Mouse (Mus musculus): ENCODE data around the gene Tprkb.
"Not testable (repeated sequence)": the region's sequence is repeated elsewhere in the genome, so short reads cannot be mapped to it uniquely, and the experiment has no call there.

DNA sequence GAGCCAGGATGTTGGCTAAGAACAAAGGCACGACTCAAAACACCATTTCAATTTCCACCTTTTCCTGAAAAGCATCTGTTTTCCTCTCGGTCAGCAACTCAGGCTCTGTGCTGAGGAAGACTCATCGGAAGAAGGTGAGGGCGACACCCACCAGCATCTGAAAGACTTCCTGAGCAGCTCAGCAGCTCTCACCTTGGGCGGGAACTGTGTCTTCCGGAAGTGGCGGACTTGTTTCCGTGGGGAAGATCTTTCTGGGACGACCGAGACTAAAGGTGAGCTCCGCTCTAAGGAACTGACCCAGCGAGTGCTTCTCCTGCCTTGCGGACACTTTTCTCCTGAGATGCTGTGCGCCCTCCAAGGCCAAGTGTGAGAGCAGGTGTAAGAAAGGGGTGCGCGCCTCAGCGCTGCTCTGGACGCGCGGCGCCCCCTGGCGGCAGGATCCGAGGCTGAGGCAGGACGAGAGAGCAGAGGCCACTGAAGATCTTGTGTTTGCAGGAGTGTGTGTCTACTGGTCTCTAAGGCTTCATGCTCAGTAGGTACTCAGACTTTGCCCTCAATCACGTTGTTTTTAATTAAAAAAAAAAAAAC, 16.5 kb upstream of the Tprkb start:
- peak; percentile 73 for TF ChIP-seq CTCF (IDR thresholded peaks at IDR 0.05; ENCODE audit: low read depth)
- TF ChIP-seq EP300 (IDR thresholded peaks at IDR 0.05; ENCODE audit: low read depth) = not testable (repeated sequence)

Data from liver, postnatal 0 days (tissue).